Mouse (Mus musculus) adrenal gland, postnatal 10 days (tissue): ENCODE data around the gene Gfi1b. TPM values are rescaled to one million over a fixed set of nuclear protein-coding genes. Genes with fewer than 3 reads are reported as not detected.
A peak's percentile ranks its signal among the peaks of the same experiment; 100 is the strongest.

Experiments
- DNase-seq: peaks from one replicate; pipeline ENCODE4 v3.0.0; 2021; ENCODE audit warnings: mixed read lengths
- long read RNA-seq, 2 experiments: library from polyadenylated mRNA; stranded (forward); transcript quantifications; one replicate each; pipeline ENCODE4 v2.0.0; 2021
- total RNA-seq, 2 experiments: library from RNA; stranded (reverse); gene quantifications; 2 replicates each; pipeline ENCODE4 v1.2.3; 2021

Gfi1b gene
- 1 to 10 TPM in 1 of 2 experiments, under 1 TPM in 1; 0.66 to 4.4 TPM for total RNA-seq
- long read RNA-seq, experiment 1 = 0 reads
- long read RNA-seq, experiment 2 = 0 reads

DNA sequence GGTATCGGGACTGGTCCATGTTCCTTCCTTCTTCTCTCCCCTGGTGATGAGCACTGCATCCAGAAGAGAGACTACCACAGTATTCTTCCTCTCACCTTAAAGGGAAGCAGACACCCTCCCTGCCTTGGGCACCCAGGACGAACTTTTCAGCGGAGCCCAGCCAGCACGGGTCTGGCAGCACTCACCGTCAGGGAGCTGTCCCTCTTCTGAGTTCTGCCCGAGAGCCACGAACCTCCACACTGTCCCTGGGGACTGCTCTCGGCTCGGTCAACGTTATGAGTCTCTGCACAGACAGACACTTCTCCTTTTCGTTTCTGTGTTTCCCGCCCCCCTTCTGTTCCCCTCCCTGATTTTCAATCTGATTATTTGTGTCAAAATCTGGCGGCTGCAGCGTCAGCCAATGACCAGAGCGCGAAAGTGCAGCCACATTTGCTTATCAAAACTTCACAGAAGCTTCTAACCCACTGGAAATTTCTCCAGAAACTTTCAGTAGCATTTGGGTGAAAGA lies at the start of gene Gfi1b:
TSS of gene Gfi1b (minus strand) at position 319 of the 508 bp plus-strand sequence.
- DNase-seq = peak; percentile 34

- DNase-seq = no peak
These were observed 49.7 kb upstream of the Gfi1b start for GRCm38 (mm10) chr2:28671438-28671837.

DNA sequence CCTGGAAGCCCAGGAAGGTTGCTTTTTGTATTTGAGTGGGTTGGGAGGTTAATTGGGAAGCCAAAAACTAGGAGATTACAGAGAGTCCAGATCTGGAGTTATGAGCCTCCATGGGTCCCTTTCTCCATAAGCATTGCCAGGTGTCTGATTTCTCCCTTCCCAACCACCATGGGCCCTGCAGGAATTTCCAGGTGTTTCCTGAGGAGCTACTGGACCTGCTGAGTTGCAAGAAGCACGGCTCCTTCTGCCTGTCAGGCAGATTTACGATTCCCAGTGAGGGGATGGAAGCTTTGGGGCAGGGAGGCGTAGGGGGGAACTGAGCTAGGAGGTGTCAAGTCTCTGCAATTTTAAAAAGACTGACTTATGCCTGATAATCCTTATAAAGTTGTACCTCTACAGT lies 44.0 kb upstream of the Gfi1b start:
- no peak for DNase-seq

GRCm38 (mm10) chr2:28662891-28663290 lies 41.1 kb upstream of the Gfi1b start:
- no peak for DNase-seq

- DNase-seq = no peak
These were observed 34.4 kb upstream of the Gfi1b start for GRCm38 (mm10) chr2:28656216-28656615.

DNA sequence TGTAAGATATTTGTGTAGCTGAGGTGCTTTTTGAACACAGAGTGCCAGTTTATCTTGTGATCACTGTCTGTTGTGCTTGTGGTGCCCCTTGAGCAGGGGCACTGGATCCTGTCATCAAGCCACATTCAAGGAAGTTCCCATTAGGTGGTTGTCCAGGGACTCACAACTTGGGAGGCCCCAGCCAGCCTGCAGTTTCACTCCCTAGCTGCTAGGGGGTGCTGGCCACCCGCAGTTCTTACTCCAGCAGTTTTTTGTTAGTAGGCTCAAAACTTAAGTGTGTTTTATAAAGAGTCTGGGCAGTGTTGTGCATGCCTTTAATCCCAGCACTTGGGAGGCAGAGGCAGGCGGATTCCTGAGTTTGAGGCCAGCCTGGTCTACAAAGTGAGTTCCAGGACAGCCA lies 32.5 kb upstream of the Gfi1b start:
- peak; percentile 46 for DNase-seq

- no peak for DNase-seq
These were observed 31.6 kb upstream of the Gfi1b start for GRCm38 (mm10) chr2:28653351-28653750.

DNA sequence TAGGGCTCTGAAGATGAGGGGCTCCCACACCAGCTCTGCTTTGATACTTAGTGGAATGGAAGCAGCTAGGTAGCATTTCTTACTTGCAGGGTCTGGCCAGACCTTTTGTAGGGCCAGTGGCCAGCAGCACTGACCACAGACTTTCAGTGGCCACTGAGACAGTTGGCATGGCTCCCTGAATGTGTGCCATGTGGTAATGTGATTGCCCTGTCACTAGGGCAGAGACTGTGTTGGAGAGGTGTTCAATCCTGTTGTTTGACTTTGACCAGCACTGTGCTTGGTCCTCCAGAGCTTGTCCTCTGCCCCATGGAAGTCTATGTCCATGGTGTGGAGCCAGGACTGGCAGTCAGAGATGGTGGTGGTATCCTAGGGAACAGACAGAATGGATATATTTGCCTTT lies 28.7 kb upstream of the Gfi1b start:
- DNase-seq = peak; percentile 66

GRCm38 (mm10) chr2:28643081-28643480 lies 21.3 kb upstream of the Gfi1b start:
- no peak for DNase-seq

- no peak for DNase-seq
These were observed 19.7 kb upstream of the Gfi1b start for GRCm38 (mm10) chr2:28641435-28641941.

DNA sequence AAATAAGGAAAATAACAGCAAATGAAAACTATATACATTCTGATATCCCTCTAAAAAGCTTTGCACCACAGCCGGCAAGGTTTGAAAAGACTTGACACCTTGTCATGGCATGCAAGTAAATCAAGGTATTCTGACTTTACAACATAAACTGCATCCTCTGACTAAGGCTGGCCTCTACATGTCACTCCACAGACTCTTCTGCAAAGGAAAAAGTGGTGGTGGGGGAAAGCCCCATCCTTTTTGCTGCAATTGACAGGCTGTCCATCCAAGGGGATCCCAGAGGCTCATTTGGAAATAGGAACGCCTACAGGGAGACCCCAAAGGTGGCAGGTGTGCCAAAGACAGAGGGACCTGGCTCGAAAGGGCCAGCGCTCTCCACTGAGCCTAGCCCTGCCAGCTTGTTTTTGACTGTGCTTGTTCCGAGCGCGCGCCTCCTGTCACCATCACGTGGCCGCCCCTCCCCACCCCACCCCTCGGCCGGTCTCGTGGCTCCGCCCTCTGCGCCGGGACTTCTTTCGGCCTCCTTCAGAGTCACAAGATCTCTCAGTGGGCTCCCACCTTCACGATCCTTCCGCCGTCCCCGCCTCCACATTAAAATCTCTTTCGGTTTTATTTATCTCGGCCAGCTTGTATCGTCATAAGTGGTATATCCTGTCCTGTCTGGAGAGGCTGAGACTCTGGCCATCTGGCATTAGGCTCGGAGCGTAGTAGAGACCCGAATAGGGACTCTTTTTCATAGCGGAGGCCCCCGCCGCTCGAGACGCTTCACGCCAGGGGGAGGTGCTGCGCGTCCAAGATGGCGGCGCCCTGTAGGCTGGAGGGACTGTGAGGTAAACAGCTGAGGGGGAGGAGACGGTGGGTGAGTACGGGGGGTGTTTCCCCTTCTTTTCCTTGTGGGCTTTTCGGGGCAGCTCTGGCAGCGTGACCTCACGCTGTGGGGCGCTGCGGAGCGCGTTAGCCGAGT lies 19.0 kb upstream of the Gfi1b start, which contains the start of gene Tsc1:
TSS of gene Tsc1 (plus strand) at position 768 of the 964 bp plus-strand sequence.
- peak; percentile 95 for DNase-seq

- peak; percentile 28 for DNase-seq
These were observed 18.0 kb upstream of the Gfi1b start for GRCm38 (mm10) chr2:28639794-28640193.

GRCm38 (mm10) chr2:28638886-28639285 lies 17.1 kb upstream of the Gfi1b start:
- peak; percentile 15 for DNase-seq

- no peak for DNase-seq
These were observed 16.6 kb upstream of the Gfi1b start for GRCm38 (mm10) chr2:28638352-28638751.

DNA sequence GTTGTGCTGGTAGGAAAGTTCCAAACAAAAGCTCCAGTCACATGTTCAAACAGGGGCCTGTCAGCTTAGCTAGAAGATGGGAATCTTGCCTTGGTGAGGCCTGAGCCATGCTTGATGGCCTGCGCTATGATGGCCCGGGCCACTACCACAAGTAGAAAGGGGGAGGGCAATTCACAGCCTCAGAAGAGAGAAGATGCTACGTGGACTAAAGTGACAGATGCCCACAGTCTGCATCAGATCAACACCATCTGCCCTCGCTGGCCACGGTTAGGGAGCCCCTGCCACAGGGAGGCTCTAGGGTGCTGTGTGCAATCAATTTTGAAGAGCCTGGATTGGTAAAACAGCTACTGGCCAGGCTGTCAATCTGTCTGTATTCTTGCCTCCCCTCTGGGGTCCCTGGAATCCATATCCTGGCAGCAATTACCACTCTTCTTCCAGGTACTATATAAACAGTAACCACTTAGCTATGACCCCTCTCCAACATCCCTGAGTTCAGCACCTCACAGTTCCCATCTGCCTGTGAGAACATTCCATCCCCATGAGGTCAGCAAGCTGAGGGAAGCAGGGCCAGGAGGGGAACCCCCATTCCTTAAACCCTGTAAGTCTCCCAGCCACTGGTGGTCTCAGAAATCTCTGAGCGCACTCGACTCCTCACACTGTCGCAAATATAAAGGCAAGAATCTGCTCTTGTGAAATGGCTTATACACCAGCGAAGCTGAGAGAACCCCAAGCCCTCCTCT lies 15.5 kb upstream of the Gfi1b start:
- no peak for DNase-seq

DNA sequence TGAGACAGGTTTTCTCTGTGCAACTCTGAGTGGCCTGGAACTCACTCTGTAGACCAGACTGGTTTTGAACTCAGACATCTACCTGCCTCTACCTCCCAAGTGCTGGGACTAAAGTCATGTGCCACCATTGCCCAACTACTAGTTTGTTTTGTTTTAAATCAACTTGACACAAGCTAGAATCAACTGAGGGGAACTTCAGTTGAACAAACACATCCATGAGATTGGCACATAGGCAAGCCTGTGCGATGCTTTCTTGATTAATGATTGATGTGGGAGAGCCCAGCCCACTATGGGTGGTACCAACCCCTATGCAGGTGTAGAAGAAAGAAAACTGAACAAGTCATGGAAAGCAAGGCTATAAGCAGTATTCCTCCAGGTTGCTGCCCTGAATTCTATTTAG lies 13.4 kb upstream of the Gfi1b start:
- DNase-seq = no peak

GRCm38 (mm10) chr2:28633136-28633535 lies 11.4 kb upstream of the Gfi1b start:
- DNase-seq = no peak

DNA sequence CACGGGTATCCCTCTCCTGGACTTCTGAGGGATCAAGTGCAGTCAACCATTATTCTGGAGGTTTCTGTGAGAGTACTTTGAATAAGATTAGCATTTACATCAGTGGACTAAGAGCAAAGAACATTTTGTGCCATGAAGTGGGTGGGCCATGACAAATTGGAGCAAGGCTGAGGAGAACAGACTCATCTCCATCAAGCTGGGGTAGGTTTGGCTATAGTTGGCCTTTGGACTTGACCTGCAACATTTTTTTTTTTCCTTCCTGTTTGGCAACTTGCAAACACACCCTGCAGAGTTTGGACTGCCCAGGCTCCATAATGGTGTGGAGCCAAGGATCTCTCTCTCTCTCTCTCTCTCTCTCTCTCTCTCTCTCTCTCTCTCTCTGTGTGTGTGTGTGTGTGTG lies 10.8 kb upstream of the Gfi1b start:
- no peak for DNase-seq

DNA sequence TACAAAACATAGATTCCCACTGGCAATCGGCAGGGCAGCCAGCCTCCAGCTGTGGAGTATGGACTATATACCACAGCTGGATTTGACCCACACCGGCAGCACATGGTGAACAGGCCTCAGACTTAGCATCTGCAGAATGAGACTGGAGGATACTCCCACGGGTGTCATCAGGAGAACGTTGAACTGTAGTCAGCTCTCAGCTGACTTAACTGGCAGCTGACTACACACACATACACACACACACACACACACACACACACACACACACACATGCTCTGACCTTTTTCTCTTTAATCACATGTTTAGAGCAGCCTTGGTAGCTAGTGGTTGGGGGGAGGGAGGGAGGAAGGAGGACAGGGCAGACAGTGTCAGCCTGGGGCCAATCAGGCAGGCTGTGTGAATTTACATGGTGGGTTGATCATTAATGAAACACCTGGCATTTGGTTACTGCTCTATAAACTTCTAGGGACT lies 8.2 kb upstream of the Gfi1b start:
- DNase-seq = peak; percentile 13

- DNase-seq = no peak
These were observed 6.3 kb upstream of the Gfi1b start for GRCm38 (mm10) chr2:28628053-28628452.

- no peak for DNase-seq
These were observed 4.3 kb upstream of the Gfi1b start for GRCm38 (mm10) chr2:28626038-28626437.

GRCm38 (mm10) chr2:28624870-28625269 lies 3.1 kb upstream of the Gfi1b start:
- DNase-seq = no peak
